Mouse (Mus musculus) limb, embryonic 13.5 days (tissue): ENCODE results near the gene Gm20388. TPM values are rescaled to one million over a fixed set of nuclear protein-coding genes. Genes with fewer than 3 reads are reported as not detected.
A peak's percentile ranks its signal among the peaks of the same experiment; 100 is the strongest.

Source experiments
- ATAC-seq: fragments of 200-750 bp; cut with Nextera tagmentation; 2 replicates; pipeline ENCODE4 v1.8.0; 2017; ENCODE audit warnings: low read depth, moderate number of reproducible peaks, moderate TSS enrichment; ENCODE audit not compliant: low FRiP score
- H3K27ac ChIP-seq: fragments of 300-500 bp; sonication (generic); 2 replicates; pipeline ENCODE4 v1.5.1; 2015; ENCODE audit warnings: inconsistent platforms, mild to moderate bottlenecking, moderate library complexity
- H3K27me3 ChIP-seq: fragments of 300-500 bp; sonication (generic); 2 replicates; pipeline ENCODE4 v1.6.1; 2015; ENCODE audit warnings: mild to moderate bottlenecking, inconsistent platforms
- H3K36me3 ChIP-seq: fragments of 300-500 bp; sonication (generic); 2 replicates; pipeline ENCODE4 v1.6.1; 2015; ENCODE audit warnings: inconsistent platforms, mild to moderate bottlenecking, moderate library complexity
- H3K4me1 ChIP-seq: fragments of 300-500 bp; sonication (generic); 2 replicates; pipeline ENCODE4 v1.6.1; 2015; ENCODE audit warnings: inconsistent platforms
- H3K4me2 ChIP-seq: fragments of 300-500 bp; sonication (generic); replicated peaks from 2 replicates; pipeline ENCODE4 v1.6.1; 2015; ENCODE audit warnings: inconsistent platforms, mild to moderate bottlenecking, moderate library complexity
- H3K4me3 ChIP-seq: fragments of 300-500 bp; sonication (generic); 2 replicates; pipeline ENCODE4 v1.5.1; 2015; ENCODE audit warnings: moderate library complexity, mild to moderate bottlenecking, inconsistent platforms
- H3K9ac ChIP-seq: fragments of 300-500 bp; sonication (generic); 2 replicates; pipeline ENCODE4 v1.6.1; 2015; ENCODE audit warnings: mild to moderate bottlenecking, inconsistent platforms
- H3K9me3 ChIP-seq: fragments of 300-500 bp; sonication (generic); 2 replicates; pipeline ENCODE4 v1.6.1; 2016; ENCODE audit warnings: inconsistent platforms
- WGBS: fragments of 180-500 bp; shearing (Covaris S2); methylation state at CpG from one replicate; pipeline ENCODE4 v1.1.7; 2015; 5-methylcytosine and 5-hydroxymethylcytosine counted together
- polyA plus RNA-seq: library from polyadenylated mRNA; unstranded; fragments of >200 nt; fragmentation: Nextera tagmentation; extraction: Ambion mirVana; gene quantifications from 2 replicates; pipeline ENCODE4 v1.2.1, GENCODE M21; 2015

Gene Gm20388
- polyA plus RNA-seq, 1 experiment from 2014 or later = 7.1 TPM

GRCm38 (mm10) chr8:122789796-122790195, 2879.2 kb downstream of the Gm20388 start:
- Histone ChIP-seq H3K4me1 (no peaks in the 10 kb centered on the region), H3K27ac (no peak overlapping the region), H3K9ac (no peak overlapping the region), H3K36me3 (peaks cover 78% of the 10 kb centered on the region), H3K4me2 (no peak overlapping the region), H3K4me3 (no peak overlapping the region), H3K9me3 (no peaks in the 10 kb centered on the region), H3K27me3 (no peaks in the 10 kb centered on the region)
- 95% methylated on average over 5 of the region's 5 CpGs for WGBS
- ATAC-seq = no peak

DNA sequence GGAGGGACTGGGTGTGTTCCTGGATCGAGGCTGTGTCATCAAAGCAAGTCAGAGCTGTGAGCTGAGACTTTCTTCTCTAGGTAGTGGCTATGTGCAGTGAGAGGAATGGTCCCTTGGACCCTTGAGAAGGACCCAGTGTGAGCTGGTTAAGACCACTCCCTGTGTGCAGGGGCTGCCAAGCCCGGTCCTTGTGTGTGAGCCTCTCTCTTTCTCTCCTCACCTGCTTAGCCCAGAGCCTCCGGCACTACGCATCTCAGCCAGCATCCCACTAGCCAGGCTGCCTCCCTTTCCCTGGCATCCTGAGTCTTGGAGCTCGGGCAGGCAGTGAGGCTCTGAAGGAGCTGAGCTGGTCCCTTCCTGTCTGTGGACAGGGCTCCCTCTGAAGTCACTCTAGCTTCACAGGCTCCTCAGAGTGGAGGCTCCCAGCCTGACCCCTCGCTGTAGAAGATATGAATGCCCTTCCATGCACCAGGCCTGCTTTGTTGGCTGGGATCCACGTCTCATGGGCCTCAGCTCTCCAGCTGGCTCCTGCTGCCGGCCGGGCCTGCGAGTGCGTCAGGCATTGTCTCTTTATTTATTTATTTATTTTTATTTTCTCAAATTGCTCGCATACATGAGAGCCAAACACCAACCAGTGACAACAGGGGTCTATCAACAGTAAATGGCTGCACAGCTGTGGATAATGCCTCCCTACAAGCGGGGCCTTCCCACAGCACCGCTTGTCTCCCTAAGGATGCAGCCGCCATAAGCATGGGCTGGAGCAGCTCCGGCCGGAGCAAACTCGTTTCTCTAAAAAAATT, 2882.9 kb downstream of the Gm20388 start:
- Histone ChIP-seq H3K27me3 (no peaks in the 10 kb centered on the region), H3K27ac (no peak overlapping the region), H3K36me3 (peaks cover 51% of the 10 kb centered on the region), H3K9ac (no peak overlapping the region), H3K4me2 (no peak overlapping the region), H3K4me1 (no peaks in the 10 kb centered on the region), H3K9me3 (no peaks in the 10 kb centered on the region), H3K4me3 (no peak overlapping the region)
- 83% methylated on average over 18 of the region's 18 CpGs for WGBS
- ATAC-seq = no peak

GRCm38 (mm10) chr8:122794175-122794454, 2883.5 kb downstream of the Gm20388 start:
- WGBS = 76% methylated on average over 5 of the region's 5 CpGs
- no peak overlapping the region for H3K4me3 ChIP-seq
- H3K36me3 ChIP-seq = peaks cover 47% of the 10 kb centered on the region
- H3K27ac ChIP-seq = no peak overlapping the region
- no peak overlapping the region for H3K4me2 ChIP-seq
- no peak overlapping the region for H3K9ac ChIP-seq
- ATAC-seq = no peak
- no peaks in the 10 kb centered on the region for H3K4me1 ChIP-seq
- H3K9me3 ChIP-seq = no peaks in the 10 kb centered on the region
- no peaks in the 10 kb centered on the region for H3K27me3 ChIP-seq

GRCm38 (mm10) chr8:122803906-122804761, 2893.5 kb downstream of the Gm20388 start:
- no peaks in the 10 kb centered on the region for H3K9me3 ChIP-seq
- no peak overlapping the region for H3K4me3 ChIP-seq
- no peak for ATAC-seq
- H3K27me3 ChIP-seq = no peaks in the 10 kb centered on the region
- H3K36me3 ChIP-seq = peaks cover 11% of the 10 kb centered on the region; the same call in 1 of the 2 replicates
- H3K9ac ChIP-seq = peak overlapping the region; percentile 43; the same call in 1 of the 2 replicates
- no peak overlapping the region for H3K4me2 ChIP-seq
- no peak overlapping the region for H3K27ac ChIP-seq
- peaks cover 45% of the 10 kb centered on the region for H3K4me1 ChIP-seq
- 24% methylated on average over 15 of the region's 15 CpGs for WGBS

- no peaks in the 10 kb centered on the region for H3K9me3 ChIP-seq
- 44% methylated on average over 3 of the region's 3 CpGs for WGBS
- no peak for ATAC-seq
- H3K9ac ChIP-seq = 0 out of 2 replicates have a peak overlapping the region, but pooled peaks have one; percentile 39
- H3K36me3 ChIP-seq = peaks cover 9% of the 10 kb centered on the region
- H3K27ac ChIP-seq = peak overlapping the region; percentile 6; the same call in 1 of the 2 replicates
- H3K4me2 ChIP-seq = no peak overlapping the region
- no peaks in the 10 kb centered on the region for H3K27me3 ChIP-seq
- peaks cover 45% of the 10 kb centered on the region for H3K4me1 ChIP-seq
- no peak overlapping the region for H3K4me3 ChIP-seq
Observed at GRCm38 (mm10) chr8:122805349-122805748, 2894.7 kb downstream of the Gm20388 start.

DNA sequence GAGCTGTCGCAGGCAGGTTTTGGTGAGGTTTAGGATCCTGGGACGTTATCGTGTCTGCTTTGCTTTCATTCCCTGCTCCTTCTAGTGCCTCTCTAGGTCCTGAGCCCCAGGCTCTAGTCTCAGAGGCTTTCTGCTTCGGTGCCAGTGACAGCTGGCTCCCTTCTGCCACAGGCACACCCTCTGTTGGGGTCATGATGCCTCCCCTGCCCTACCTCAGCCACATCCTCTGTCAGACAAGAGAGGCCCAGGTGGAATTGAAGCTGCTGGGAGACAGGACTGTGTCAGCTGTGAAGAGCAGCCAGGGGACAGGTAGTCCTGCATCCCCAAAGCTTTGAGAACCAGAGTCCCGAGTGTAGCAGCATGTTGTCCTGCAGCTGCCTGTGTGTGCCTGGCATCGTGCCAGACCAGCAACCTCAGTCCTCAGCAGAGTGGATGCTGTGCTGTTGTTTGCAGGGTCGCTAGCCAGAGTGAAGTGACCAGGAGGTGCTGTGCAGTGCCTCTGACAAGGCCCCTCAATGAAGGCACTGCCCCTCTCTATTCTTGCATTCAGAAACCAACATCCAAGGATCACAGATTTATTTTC, 2896.4 kb downstream of the Gm20388 start:
- Histone ChIP-seq H3K9me3 (no peaks in the 10 kb centered on the region), H3K4me2 (no peak overlapping the region), H3K27me3 (no peaks in the 10 kb centered on the region), H3K4me1 (peaks cover 45% of the 10 kb centered on the region), H3K36me3 (peaks cover 20% of the 10 kb centered on the region), H3K9ac (peak overlapping the region; percentile 32; the same call in 1 of the 2 replicates), H3K27ac (no peak overlapping the region), H3K4me3 (no peak overlapping the region)
- ATAC-seq = no peak
- WGBS = 58% methylated on average over 7 of the region's 7 CpGs

DNA sequence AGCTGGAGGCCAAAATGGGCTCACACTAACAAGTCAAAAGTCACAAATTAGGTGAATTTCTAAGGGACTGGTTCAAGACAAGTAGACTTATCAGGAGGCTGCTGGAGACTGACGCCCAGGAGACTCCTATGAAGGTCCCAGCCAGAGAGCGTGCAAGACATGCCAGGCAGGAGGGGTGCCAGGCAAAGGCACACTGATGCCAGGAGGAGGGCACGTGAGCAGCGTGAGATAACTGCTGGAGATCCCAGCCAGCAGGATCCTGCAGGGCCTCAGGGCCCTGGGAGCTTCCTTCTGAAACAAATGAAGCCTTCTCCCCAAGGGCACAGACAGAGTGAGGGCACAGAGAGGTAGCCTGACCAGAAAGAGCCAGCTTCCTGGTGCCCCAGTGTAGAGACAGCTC, 2897.3 kb downstream of the Gm20388 start:
- no peak overlapping the region for H3K4me2 ChIP-seq
- H3K9ac ChIP-seq = no peak overlapping the region
- H3K9me3 ChIP-seq = no peaks in the 10 kb centered on the region
- ATAC-seq = no peak
- 80% methylated on average over 4 of the region's 4 CpGs for WGBS
- H3K27ac ChIP-seq = no peak overlapping the region
- H3K4me1 ChIP-seq = peaks cover 45% of the 10 kb centered on the region
- H3K36me3 ChIP-seq = peaks cover 23% of the 10 kb centered on the region
- no peaks in the 10 kb centered on the region for H3K27me3 ChIP-seq
- H3K4me3 ChIP-seq = no peak overlapping the region

GRCm38 (mm10) chr8:122810376-122810775, 2899.7 kb downstream of the Gm20388 start:
- Histone ChIP-seq H3K27me3 (no peaks in the 10 kb centered on the region), H3K4me3 (no peak overlapping the region), H3K36me3 (peaks cover 35% of the 10 kb centered on the region), H3K9me3 (no peaks in the 10 kb centered on the region), H3K4me2 (no peak overlapping the region), H3K9ac (peak overlapping the region; percentile 19; the same call in 1 of the 2 replicates), H3K4me1 (peaks cover 26% of the 10 kb centered on the region), H3K27ac (no peak overlapping the region)
- WGBS = 78% methylated on average over 8 of the region's 8 CpGs
- no peak for ATAC-seq

DNA sequence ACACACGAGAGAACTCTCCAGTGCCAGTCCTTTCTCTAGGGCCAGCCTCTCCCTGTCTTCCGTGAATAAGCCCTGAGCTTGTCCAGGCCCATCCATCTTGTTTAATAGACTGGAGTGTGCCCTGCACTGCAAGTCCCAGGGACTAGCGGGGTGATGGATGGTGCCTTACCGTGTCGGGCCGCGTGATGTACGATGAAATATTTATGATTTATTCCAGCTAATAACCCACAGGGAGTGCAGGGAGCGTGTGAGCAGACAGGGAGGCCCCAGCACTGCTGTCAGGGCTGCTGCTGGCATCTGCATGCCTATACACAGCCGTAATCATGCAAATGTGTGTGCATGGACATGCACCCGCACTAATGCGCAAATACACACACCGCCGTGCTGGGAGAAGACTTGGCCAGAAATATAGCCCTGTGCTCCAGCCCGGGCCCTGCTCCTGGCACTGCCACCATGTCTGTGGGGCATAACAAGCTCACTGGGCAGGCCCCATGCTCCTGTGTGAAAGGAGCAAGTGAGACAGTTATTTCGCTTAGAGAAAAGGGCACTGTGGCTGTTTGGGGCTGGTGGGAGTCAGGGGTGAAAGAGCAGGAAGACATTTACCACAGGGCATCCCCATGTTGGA, 2901.3 kb downstream of the Gm20388 start:
- Histone ChIP-seq H3K27me3 (no peaks in the 10 kb centered on the region), H3K4me1 (peaks cover 13% of the 10 kb centered on the region), H3K4me3 (no peak overlapping the region), H3K9me3 (no peaks in the 10 kb centered on the region), H3K36me3 (peaks cover 44% of the 10 kb centered on the region), H3K9ac (no peak overlapping the region), H3K4me2 (no peak overlapping the region), H3K27ac (no peak overlapping the region)
- WGBS = 82% methylated on average over 16 of the region's 16 CpGs
- no peak for ATAC-seq

- ATAC-seq = no peak
- 76% methylated on average over 14 of the region's 14 CpGs for WGBS
- H3K36me3 ChIP-seq = peaks cover 51% of the 10 kb centered on the region
Observed at GRCm38 (mm10) chr8:122812610-122813250, 2902.1 kb downstream of the Gm20388 start.

DNA sequence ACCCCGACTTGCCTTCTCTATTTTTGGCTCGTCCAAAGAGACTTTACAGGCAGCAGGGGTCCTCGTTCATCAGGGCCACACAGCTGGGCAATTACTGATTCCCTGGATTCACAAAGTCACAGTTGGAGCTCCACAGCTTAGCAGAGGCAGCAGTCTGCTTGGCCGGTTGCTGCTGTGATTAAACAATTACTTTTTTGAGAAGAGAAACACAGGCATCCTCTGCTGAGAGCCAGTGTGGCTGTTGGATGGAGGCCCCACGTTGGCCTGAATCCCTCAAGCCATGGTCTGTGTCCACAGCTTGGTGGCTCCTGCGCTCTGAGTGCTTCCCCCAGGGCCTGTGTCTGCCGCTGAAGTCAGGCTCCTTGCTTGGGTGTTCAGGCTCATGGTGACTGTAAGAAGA, 2904.0 kb downstream of the Gm20388 start:
- Histone ChIP-seq H3K4me1 (no peaks in the 10 kb centered on the region), H3K9ac (0 out of 2 replicates have a peak overlapping the region, but pooled peaks have one; percentile 8), H3K4me2 (no peak overlapping the region), H3K27me3 (no peaks in the 10 kb centered on the region), H3K36me3 (peaks cover 51% of the 10 kb centered on the region), H3K4me3 (no peak overlapping the region), H3K9me3 (no peaks in the 10 kb centered on the region), H3K27ac (no peak overlapping the region)
- no peak for ATAC-seq
- 34% methylated on average over 7 of the region's 7 CpGs for WGBS

More at GRCm38 (mm10) chr8:122812610-122813250, 2902.1 kb downstream of the Gm20388 start:
- Histone ChIP-seq H3K4me3 (no peak overlapping the region), H3K9me3 (no peaks in the 10 kb centered on the region), H3K4me2 (no peak overlapping the region), H3K27me3 (no peaks in the 10 kb centered on the region), H3K27ac (no peak overlapping the region), H3K4me1 (peaks cover 6% of the 10 kb centered on the region; the same call in 1 of the 2 replicates), H3K9ac (no peak overlapping the region)
